Mouse (Mus musculus) MEL-GATA-1-ER (cell line): ENCODE measurements at regions not wholly inside any gene's neighbourhood (a gene's known extent, or its start where the extent isn't known, plus 50 kb on each side); places are given as distances from the start of the nearest gene placed in this dataset.

Experiments
- DNase-seq: peaks from one replicate; pipeline ENCODE4 v3.0.0-alpha.2; 2012; ENCODE audit warnings: low read depth; ENCODE audit errors: extremely low read depth

DNA sequence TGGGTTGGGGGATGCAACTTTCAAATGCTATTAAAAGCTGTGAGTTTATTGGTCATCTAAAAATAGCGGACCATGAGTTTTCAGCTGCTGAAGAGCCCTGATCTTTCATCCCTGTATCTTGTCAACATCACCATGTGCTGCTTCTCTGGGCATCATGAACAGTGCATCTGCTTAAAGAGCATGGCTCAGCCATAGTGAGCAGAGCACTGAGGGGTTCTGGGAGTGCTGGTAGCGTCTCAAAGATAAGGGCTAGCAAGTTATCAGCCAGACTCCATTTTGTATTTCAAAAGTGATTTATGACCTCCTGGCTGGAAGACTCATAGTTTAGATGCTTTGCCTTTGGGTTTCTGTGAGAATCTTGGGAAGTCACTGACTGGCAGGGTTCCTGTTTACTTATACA, 173.5 kb upstream of the Itga4 start:
- no peak for DNase-seq

DNA sequence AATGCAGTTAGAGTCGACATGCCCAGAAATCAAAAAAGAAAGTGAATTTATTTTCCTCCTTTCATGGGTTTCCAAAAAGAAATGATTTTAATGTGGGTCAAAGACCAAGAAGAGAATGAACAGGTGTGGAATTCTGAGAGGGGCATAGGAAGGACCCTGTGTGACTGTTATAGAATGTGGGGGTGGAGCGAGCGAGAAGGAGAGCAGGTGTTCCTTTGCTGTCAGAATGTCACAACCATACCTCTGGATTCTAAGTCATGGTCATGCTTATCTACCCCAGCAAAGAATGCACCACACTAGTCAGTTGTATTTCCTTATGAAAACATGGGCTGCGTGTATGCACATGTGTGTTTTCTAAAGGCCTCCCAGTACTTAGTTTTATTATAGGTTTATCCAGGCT, 168.9 kb upstream of the Itga4 start:
- no peak for DNase-seq

DNA sequence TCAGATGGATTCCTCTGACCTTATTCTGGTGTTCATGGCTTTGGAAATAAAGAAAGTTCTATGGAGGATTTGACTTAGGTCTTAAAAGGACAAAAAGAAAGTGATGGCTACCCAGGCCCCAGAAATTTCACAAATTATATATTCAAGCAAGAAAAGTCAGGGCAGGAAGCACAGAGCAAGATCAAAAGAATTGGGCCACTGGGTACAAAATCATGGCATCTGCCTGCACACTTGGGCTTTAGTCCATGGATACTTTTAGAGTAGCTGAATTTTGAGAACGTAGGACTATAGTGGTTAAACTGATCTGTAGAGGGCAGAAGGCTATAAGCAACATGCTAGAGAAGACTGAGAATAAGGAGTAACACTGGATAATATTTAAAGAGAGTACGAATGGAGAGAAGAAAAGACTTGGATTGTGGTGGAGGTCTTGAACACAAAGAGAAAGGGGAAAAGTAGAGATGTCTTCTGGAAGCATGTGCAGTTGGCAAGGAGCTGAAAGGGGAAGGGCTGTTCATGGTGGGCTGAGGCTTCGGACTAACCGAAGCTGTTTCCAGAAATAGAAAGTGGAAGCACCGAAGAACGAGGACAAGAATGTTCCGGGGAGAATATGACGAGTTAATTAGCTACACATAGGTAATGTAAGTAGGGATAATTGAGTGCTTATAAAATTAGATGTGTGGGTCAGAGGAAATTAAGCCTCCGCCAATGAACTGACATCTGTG, 168.2 kb upstream of the Itga4 start:
- DNase-seq, result peak; percentile 15

DNA sequence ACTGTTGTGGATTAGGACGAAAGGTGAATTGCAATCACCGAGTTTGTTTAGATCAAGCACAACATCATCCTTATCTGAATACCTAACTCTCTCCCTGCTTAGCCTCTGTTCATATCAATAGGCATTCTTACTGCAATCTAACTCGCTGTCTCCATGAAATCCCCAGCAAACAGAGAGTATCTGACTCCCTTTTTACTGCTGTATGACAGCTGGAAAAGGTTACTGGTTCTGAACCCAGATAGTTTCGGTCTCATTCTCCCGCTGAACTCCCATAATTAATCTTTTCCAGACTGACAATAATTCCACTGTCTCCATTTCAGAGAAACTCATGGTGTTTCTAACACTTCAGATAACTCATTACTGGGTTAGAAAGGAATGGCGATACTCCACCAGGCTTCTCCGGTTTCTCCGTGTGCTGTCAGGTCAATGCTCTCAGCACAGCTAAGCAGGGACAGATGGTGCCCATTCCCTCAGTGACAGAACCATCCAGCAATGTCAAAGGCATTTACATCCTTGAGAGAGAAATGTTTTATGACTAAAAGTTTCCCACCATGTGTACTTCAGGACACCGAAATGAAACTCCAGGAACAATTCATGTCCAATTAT, 167.5 kb upstream of the Itga4 start:
- no peak for DNase-seq

DNA sequence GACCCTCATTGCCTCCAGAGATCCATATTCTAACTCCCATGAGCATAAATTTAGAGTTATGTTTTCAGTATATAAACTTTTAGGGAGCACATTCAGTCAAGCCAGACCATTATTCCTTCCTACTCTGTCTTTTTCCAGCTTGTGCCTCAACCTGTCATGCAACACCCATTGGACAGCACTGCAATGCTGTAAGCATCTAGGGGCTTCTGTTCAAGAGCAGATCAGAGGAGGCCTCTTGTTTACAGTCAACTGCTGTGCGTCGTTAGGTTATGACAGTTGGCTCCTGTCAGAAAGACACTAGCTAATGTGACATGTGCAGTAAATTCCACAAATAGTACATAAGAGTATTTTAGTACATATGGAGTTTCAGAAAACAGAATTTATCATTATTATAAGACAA, 165.0 kb upstream of the Itga4 start:
- no peak for DNase-seq

DNA sequence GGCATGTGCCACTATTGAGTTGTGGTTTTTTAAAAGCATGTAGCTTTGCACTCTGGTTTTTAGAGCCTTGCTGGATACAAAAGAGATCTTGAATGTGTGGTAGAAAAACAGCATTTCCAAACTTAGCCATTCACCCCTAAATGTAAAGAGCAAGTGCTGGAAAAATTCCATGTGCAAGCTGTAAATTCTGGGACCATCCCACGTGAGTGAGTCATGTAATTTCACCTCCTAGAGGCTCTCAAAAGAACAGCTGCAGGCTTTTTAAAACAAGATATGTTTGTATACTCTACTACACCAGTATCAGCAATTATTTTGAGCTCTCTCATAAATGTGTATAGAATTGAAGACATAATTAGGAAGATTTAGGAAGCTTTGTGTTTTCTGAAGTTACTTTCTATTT, 160.9 kb upstream of the Itga4 start:
- DNase-seq, result no peak

DNA sequence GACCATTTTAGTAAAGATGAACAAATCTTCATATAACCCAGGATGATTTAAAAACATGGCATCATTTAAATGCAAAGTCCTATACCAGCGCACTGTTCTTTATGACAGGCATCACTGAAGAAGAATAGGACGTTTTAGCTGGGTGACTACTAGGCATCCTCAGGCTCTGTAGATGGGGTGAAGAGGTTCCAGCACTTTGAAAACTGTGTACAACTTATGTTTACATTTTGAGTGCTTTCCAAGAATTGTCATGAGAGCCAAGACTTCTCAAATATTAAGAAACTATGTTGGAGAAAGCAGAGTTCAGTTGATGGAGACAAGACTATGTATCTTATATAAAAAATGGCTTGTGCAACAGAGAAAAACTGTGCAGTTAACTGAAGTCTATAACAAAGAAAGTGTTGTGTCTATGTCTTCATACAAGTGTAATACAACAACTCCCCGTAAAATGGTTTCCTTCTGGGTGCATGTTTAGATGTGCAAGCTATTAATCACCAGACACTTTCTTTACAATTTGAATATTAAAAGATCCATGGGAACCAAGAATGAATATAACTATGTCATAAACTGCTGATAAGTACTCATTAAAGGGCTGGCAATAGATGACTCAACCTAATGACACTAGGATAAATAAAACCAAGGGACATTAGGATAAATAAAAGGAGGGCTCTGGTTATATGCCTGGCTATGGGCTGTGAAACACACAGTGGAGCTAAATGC, 158.5 kb upstream of the Itga4 start:
- no peak for DNase-seq

DNA sequence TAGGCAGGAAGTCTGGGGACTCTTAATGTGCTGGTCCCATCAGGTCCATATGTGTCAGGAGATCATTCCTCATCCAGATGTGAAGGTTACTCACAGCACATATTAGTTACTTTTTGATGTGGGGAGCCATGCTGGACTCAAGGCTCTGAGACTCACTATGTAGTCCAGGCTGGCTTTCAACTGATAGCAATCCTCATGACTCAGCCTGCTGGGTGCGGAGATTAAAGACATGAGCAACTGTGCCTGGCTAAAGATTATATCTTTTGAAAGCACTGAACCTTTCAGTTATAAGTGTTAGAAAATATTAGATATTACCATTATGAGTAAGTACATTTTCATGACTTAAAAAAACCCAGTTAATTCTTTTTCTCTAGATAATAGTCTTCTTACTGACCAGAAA, 155.6 kb upstream of the Itga4 start:
- no peak for DNase-seq

DNA sequence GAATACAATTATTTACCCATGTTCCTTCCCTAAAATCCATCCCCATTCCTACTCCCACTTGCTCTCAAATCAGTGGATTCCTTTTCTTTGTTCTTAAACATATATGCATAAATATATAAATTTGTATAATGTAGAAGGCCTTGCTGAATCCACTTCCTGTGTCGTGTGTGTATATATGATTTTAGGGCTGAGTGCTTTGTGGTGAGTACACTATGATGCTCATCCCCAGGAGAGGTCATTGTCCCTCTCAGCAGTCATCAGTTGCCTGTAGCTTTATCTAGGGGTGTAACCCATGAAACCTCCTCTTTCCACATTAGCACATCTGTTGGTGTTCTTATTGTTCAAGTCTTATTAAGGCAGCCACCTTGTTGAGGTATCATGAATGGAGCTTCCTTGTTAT, 143.6 kb upstream of the Itga4 start:
- no peak for DNase-seq

DNA sequence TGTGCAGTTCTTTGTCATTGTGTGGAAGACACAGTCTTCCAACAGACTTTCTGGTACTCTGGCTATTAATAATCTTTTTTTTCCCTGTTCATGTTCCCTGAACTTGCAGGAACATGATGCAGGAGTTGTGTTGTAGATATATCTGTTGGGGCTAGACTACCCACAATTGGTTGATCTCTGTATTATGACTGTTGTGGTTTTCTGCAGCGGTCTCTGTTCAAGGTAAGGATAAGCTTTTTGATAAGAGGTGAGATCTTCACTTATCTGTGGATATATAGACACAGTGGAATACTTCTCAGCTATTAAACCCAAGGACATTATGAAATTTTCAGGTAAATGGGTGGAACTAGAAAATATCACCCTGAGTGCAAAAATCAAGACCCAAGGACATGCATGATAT, 143.2 kb upstream of the Itga4 start:
- no peak for DNase-seq

DNA sequence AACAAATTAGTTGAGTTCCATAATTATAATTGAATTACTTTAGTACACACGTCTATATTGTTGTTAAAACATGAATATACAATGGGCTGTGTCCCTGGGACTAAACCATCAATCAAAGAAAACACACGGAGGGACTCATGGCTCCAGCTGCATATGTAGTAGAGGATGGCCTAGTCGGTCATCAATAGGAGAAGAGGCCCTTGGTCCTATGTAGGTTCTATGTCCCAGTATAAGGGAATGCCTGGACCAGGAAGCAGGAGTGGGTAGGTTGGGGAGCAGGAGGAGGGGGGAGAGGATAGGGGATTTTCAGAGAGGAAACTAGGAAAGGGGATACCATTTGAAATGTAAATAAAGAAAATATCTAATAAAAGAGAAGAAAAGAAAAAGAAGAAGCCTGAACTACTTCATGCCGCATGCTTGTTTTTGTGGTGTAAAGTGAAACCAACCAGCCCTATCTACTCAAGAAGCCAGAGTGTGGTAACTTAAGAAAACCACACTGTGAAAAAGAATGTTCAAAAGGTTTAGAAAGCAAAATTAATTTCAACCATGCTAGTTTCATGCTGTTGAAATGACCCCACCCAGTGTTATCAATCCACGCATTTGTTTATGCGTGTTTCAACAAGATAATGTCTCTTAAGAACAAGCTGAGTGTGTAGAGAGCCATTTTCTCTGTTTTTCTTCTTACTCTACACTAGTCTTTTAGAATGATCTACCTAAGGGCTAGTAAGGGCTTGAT, 134.4 kb upstream of the Itga4 start:
- peak; percentile 56 for DNase-seq

DNA sequence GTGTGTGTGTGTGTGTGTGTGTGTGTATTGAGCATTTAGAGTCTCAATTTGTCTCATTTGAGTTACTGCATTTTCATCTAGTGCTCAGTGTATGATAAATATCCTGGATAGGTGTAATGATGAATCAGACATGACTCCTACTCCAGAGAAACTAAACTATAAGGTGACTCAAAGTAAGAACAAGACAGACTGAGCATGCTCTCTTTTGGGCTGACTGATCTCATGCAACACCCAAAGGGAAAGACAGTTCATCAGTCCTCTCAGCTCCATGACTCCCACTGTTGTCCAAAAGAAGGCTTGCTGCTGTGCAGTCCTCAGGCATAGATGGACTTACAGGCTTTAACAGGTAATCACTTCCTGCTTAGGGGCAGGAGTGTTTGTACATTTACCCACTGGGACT, 132.7 kb upstream of the Itga4 start:
- DNase-seq, result no peak

DNA sequence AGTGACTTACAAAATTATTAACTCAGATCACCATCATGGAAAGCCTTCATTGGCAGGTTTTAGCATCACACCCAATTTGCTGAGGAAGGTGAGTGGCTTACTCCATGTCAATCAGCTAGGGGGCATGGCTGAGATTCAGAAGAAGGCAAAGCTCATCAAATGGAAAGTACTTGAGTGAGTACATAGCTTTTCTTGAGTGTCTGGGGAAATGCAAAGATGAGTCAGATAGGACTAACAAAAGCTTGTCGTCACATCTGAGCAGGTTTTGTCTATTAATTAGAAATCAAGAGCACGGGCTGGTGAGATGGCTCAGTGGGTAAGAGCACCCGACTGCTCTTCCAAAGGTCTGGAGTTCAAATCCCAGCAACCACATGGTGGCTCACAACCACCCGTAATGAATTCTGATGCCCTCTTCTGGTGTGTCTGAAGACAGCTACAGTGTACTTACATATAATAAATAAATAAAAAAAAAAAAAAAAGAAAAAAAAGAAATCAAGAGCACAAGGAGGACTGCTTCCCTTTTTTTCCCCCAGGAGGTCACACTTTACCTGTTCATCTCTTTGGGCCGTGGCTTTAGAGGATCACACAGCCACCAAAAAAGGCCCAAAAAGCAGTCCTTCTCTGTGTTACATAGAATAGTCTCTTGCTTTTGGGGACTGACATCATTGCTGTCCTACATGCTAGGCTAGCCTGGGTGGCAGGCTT, 130.8 kb upstream of the Itga4 start:
- no peak for DNase-seq

DNA sequence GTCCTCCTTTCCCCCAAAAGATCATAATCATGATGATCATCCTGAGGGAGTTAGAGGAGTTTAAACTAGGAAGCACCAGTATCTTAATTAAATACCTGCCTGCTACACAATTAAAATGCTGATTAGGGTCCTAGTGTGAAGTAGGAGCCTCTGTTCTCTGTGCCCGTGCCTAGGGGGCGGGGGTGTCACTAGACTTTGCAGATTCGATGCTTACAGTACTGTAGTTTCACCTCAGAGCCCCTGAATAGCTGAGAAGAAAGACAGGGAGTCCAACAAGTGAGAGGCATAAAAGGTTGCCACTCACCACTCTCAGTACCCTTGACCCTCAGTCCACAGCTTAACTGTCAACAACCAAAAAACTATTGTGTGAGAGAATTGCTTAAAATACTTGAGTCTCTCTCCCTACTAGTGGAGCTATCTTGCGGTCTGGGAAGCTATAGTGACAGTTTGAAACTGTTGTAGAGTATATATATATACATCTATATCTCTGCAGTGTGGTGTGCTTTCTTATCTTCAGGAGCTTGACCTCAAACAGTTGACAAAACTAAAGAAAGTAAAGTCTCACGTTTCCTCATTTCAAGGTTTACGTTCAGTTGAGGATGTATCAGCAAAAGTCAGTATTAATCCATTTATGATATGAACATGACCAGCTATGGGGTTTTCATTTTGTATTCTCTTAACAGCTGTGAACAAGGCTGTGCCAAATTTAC, 128.9 kb upstream of the Itga4 start:
- DNase-seq, result peak; percentile 88

DNA sequence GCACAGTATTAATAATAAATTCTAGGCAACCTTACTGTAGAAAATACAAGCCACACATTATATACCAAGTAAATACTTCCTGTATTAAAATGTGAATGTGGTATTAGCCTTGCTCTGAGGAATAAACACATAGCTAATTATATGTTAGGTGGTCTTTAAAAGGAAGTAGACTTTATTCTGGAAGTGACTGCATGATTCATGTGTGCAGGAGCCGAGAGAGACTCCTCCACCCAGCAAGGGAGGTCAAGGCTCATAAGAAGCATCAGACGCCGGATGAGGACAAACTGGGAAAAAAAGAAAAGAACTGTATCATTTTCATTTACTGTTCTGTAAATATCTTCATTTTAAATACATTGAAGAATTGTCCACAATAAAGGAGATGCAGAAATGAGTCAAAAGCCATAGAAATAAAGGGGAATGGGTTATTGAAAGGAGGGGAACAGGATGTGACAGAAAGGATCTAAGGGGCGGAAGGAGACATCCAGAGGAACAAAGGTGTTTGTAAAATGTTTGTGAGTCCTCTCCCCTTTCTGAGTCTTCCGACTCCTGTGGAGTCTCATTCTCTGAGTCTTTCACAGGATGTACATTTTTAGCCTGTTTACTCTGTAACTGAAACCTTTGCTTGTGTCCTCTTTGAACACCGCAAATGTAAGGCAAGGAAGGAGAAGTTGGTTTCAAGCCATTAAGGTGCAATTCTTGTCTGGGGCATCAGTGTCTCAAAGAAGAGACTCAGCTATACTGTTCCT, 128.1 kb upstream of the Itga4 start:
- no peak for DNase-seq

DNA sequence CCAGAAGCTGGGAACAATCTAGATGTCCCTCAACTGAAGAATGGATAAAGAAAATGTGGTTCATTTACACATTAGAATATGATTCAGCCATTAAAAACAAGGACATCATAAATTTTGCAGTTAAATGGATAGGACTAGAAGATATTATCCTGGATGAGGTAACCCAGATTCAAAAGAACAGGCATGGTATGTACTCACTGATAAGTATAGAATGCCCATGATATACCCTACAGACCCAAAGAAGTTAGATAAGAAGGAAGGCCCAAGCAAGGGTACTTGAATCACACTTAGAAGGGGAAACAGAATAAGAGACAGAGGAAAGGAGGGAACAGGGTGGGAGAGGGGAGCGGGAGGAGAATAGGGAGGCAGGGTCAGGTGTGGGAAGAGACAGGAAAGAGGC, 127.4 kb upstream of the Itga4 start:
- DNase-seq, result no peak

DNA sequence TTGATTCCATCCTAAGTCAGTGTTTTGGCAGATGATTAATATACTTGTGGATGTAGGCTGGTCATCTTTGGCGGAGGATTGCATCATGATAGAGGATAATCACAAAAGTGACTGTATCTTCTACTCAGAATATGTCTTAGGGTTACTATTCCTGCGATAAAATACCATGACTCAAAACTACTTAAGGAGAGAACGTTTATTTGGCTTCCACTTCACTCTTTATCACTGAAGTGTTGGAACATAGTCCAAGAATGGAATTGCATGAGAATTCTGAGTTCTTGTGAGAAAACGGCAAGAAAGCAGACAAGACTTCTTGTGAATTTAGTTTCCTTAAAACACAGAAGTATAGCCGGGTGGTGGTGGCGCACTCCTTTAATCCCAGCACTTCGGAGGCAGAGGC, 124.6 kb upstream of the Itga4 start:
- DNase-seq, result no peak

DNA sequence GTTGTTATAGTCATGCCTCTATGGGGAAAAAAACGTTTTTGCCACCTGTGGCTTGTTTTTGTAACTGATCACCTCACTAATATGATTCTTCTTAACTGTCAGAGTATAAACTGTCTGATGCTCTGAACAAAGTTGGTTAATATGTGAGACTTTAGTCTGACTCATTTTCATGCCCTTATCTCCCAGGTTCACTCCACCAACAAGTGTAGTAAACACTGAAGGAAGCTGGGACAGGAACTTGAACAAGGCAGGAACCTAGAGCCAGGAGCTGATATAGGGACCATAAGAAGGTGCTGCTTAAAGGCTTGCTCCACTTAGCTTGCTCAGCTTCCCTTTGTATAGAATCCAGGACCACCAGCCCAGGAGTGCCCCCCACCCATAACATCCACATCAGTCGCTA, 124.0 kb upstream of the Itga4 start:
- DNase-seq, result peak; percentile 77

DNA sequence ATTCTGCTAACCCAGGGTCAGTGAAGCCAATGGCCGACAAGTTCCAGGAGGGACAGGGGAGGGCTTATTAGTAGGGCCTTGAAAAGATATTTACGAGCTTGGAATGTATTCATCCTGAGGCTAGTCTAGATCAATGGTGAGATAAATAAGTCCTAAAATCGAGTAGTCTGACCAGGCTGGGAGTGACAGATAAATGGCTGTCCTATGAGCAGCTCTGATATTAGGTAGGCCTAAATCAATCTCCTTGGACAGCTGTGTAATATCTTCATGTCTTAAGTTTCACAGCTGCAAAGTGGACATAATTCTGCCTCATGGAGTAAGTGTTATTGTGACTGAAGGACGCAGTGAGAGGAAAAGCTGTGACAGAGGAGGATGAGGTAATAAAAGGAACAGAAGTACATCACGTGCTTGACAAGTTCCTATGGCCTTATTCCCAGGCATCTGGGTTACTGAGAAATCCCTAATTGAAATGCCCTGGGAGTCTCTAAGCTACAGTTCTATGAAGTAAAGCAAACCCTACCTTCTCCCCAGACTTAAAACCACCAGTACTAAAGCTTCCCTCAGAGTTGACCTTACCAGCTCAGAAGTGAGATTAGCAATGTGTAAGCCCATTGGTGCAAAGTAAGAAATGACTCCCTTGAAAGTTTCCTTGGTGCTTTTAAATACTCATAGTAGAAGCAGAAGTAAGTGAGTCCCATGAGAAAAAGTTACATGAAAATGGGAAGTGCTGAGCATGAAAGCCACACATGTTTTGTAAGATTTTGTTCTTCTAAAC, 123.3 kb upstream of the Itga4 start:
- DNase-seq, result peak; percentile 88

DNA sequence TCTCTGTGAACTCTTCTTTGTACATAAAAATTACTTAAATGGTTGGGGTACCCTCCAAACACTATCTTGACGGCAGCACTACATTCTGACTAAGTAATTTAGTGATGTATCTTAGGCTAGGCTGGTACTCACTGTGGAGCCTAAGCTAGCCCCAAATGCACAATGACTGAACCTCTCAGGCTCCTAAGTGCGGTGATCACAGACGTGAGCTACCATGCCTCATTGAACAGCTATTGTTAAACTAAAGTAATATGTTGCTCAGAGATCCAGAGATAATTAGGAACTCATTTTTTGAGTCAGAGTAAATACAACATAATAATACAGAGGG, 122.7 kb upstream of the Itga4 start:
- no peak for DNase-seq
